Mouse (Mus musculus): ENCODE measurements around the gene S100a6.

GRCm38 (mm10) chr3:90608223-90608622 lies 4.5 kb upstream of the S100a6 start, which contains the start of gene S100a5:
- TF ChIP-seq CTCF (IDR thresholded peaks at IDR 0.05; ENCODE audit: extremely low read depth, insufficient read depth, insufficient read length, insufficient replicate concordance): no peak
- no peak for TF ChIP-seq POLR2A (IDR thresholded peaks at IDR 0.05; ENCODE audit: low read depth, low read length)

All from spleen, adult 2 months (tissue).